Mouse (Mus musculus) megakaryocyte, embryonic 14.5 days (primary cell): ENCODE measurements around the gene Atrip.

Experiments used
- FLI1 ChIP-seq: IDR thresholded peaks from 2 replicates; pipeline ENCODE4 v1.6.1; 2012; ENCODE audit warnings: low read length, inconsistent platforms, mixed read lengths
- GATA1 ChIP-seq: IDR thresholded peaks from 3 replicates; pipeline ENCODE4 v1.6.1; 2012; ENCODE audit warnings: mixed read lengths, low read length, inconsistent platforms, borderline replicate concordance

DNA sequence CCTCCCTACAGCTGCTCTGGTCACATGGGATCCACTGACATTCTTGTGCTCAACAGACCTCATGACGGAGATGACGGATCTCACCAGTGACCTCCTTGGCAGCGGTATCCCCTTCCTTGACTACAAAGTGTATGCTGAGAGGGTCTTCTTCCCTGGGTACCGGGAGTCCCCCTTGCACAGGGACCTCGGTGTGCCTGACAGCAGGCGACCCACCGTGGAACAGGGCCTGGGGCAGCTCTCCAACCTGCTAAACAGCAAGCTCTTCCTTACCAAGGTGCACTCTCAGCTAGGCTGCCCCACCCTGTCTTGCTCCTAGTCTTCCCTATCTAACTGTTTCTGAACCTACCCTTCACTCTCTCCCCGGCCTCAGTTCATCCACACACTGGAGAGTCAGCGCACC is 37.7 kb upstream of the Atrip start:
- TF ChIP-seq GATA1 (no peak), FLI1 (no peak)
